Mouse (Mus musculus): Measurements from ENCODE around the gene Srcin1. TPM values are rescaled to one million over a fixed set of nuclear protein-coding genes. Genes with fewer than 3 reads are reported as not detected.

The Srcin1 gene
- polyA plus RNA-seq, 1 experiment from 2014 or later = 6.7 TPM

GRCm38 (mm10) chr11:97463991-97464390, 112.0 kb downstream of the Srcin1 start:
- WGBS = 89% methylated on average over 4 of the region's 4 CpGs
- peaks cover 22% of the 10 kb centered on the region for H3K27me3 ChIP-seq
- no peak overlapping the region for H3K4me3 ChIP-seq
- no peak overlapping the region for H3K9ac ChIP-seq
- H3K4me2 ChIP-seq (replicated peaks) = no peak overlapping the region
- H3K36me3 ChIP-seq = peaks cover 76% of the 10 kb centered on the region
- H3K4me1 ChIP-seq = no peaks in the 10 kb centered on the region
- H3K9me3 ChIP-seq (replicated peaks) = no peaks in the 10 kb centered on the region
- no peak overlapping the region for H3K27ac ChIP-seq
- ATAC-seq (ENCODE audit: low FRiP score) = no peak

- no peak overlapping the region for H3K27ac ChIP-seq
- ATAC-seq (ENCODE audit: low FRiP score) = no peak
- no peak overlapping the region for H3K9ac ChIP-seq
- peaks cover 22% of the 10 kb centered on the region for H3K27me3 ChIP-seq
- WGBS = 41% methylated on average over 33 of the region's 33 CpGs
- no peaks in the 10 kb centered on the region for H3K4me1 ChIP-seq
- H3K9me3 ChIP-seq (replicated peaks) = no peaks in the 10 kb centered on the region
- peaks cover 81% of the 10 kb centered on the region for H3K36me3 ChIP-seq
- no peak overlapping the region for H3K4me2 ChIP-seq (replicated peaks)
- no peak overlapping the region for H3K4me3 ChIP-seq
Measured at GRCm38 (mm10) chr11:97463166-97463565, 112.8 kb downstream of the Srcin1 start.

GRCm38 (mm10) chr11:97462538-97462937, 113.4 kb downstream of the Srcin1 start:
- no peak overlapping the region for H3K27ac ChIP-seq
- no peak overlapping the region for H3K4me2 ChIP-seq (replicated peaks)
- H3K4me3 ChIP-seq = no peak overlapping the region
- H3K4me1 ChIP-seq = no peaks in the 10 kb centered on the region
- no peaks in the 10 kb centered on the region for H3K9me3 ChIP-seq (replicated peaks)
- WGBS = 87% methylated on average over 6 of the region's 6 CpGs
- no peak overlapping the region for H3K9ac ChIP-seq
- no peak for ATAC-seq (ENCODE audit: low FRiP score)
- peaks cover 81% of the 10 kb centered on the region for H3K36me3 ChIP-seq
- H3K27me3 ChIP-seq = peaks cover 22% of the 10 kb centered on the region

GRCm38 (mm10) chr11:97461307-97461820, 114.6 kb downstream of the Srcin1 start:
- no peaks in the 10 kb centered on the region for H3K4me1 ChIP-seq
- H3K9ac ChIP-seq = no peak overlapping the region
- H3K9me3 ChIP-seq (replicated peaks) = no peaks in the 10 kb centered on the region
- H3K4me2 ChIP-seq (replicated peaks) = no peak overlapping the region
- H3K27ac ChIP-seq = no peak overlapping the region
- H3K36me3 ChIP-seq = peaks cover 83% of the 10 kb centered on the region
- 85% methylated on average over 3 of the region's 3 CpGs for WGBS
- H3K27me3 ChIP-seq = peaks cover 22% of the 10 kb centered on the region
- ATAC-seq (ENCODE audit: low FRiP score) = no peak
- no peak overlapping the region for H3K4me3 ChIP-seq

Other genes with a start within 250 kb of the Srcin1 start
- 0.17 and 0.22 TPM in 2 replicates for gene Gpr179, start 224.1 kb downstream of the Srcin1 start, polyA plus RNA-seq (2016; fragmentation: Nextera tagmentation; extraction: Ambion mirVana)
- gene Socs7, start 213.6 kb downstream of the Srcin1 start, polyA plus RNA-seq (2016; fragmentation: Nextera tagmentation; extraction: Ambion mirVana) = 7.0 and 9.1 TPM in 2 replicates
- 9.3 and 10.0 TPM in 2 replicates for gene Arhgap23, start 160.7 kb downstream of the Srcin1 start, polyA plus RNA-seq (2016; fragmentation: Nextera tagmentation; extraction: Ambion mirVana)
- gene 4933428G20Rik, start 75.8 kb downstream of the Srcin1 start, polyA plus RNA-seq (2016; fragmentation: Nextera tagmentation; extraction: Ambion mirVana) = 0.85 and 0.94 TPM in 2 replicates
- 11.2 and 11.7 TPM in 2 replicates for gene Epop, start 53.5 kb upstream of the Srcin1 start, polyA plus RNA-seq (2016; fragmentation: Nextera tagmentation; extraction: Ambion mirVana)
- gene Mllt6, start 87.2 kb upstream of the Srcin1 start, polyA plus RNA-seq (2016; fragmentation: Nextera tagmentation; extraction: Ambion mirVana) = 2.9 and 3.5 TPM in 2 replicates
- 14.7 and 17.1 TPM in 2 replicates for gene Cisd3, start 109.6 kb upstream of the Srcin1 start, polyA plus RNA-seq (2016; fragmentation: Nextera tagmentation; extraction: Ambion mirVana)
- gene Pcgf2, start 124.3 kb upstream of the Srcin1 start, polyA plus RNA-seq (2016; fragmentation: Nextera tagmentation; extraction: Ambion mirVana) = 23.3 and 24.7 TPM in 2 replicates
- 375 and 438 TPM in 2 replicates for gene Psmb3, start 127.2 kb upstream of the Srcin1 start, polyA plus RNA-seq (2016; fragmentation: Nextera tagmentation; extraction: Ambion mirVana)
- gene Pip4k2b, start 168.5 kb upstream of the Srcin1 start, polyA plus RNA-seq (2016; fragmentation: Nextera tagmentation; extraction: Ambion mirVana) = 2.6 and 3.4 TPM in 2 replicates
- 22.0 and 25.4 TPM in 2 replicates for gene Cwc25, start 190.4 kb upstream of the Srcin1 start, polyA plus RNA-seq (2016; fragmentation: Nextera tagmentation; extraction: Ambion mirVana)
- gene 1700001P01Rik, start 199.7 kb upstream of the Srcin1 start, polyA plus RNA-seq (2016; fragmentation: Nextera tagmentation; extraction: Ambion mirVana) = 0.68 and 0.98 TPM in 2 replicates
- gene Rpl23, start 206.3 kb upstream of the Srcin1 start, polyA plus RNA-seq (2016; fragmentation: Nextera tagmentation; extraction: Ambion mirVana) = 347 and 376 TPM in 2 replicates
- gene Lasp1, start 222.8 kb upstream of the Srcin1 start, polyA plus RNA-seq (2016; fragmentation: Nextera tagmentation; extraction: Ambion mirVana) = 111 and 120 TPM in 2 replicates

Measured in hindbrain, embryonic 12.5 days (tissue).